Mouse (Mus musculus): ENCODE results near the gene Nadk2. TPM values are rescaled to one million over a fixed set of nuclear protein-coding genes. Genes with fewer than 3 reads are reported as not detected.
A peak's percentile ranks its signal among the peaks of the same experiment; 100 is the strongest.

The Nadk2 gene
- polyA plus RNA-seq, 1 experiment from 2014 or later, result 103 TPM

DNA sequence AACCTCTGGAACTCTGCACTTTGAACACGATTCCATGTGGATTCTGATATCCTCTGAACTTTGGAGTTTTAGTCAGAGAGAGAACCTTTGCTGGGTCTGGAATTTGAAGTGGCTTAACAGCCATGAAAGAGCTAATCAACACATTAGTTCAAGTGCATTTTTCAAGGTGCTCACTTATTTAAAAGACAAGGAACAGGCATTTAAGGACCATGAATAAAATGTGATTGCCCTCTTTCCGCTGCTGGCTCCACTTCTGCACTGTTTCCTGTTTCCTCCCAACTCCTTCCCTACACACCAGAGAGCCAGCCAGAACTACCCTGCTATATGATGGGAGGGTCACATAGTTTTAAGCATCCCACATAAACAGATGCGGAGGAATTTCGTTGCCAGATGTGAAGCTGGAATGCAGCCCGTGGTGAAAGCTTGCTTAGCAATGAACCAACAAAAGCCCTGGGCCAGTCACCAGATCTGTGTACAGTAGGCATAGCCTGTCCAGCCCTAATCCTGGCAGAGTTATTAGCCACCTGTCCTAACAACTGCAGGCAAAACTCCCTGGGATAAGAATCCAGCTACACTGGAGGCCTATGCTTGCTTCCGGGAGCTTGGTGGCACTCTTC is 63.9 kb downstream of the Nadk2 start:
- H3K4me3 ChIP-seq (replicated peaks), result no peak overlapping the region
- peak overlapping the region; percentile 26; the same call in 1 of the 2 replicates for H3K27ac ChIP-seq
- no peak for ATAC-seq (ENCODE audit: low read depth)
- H3K36me3 ChIP-seq, result peaks cover 77% of the 10 kb centered on the region
- peaks cover 48% of the 10 kb centered on the region for H3K4me1 ChIP-seq (replicated peaks)
- no peaks in the 10 kb centered on the region for H3K27me3 ChIP-seq
- no peak overlapping the region for H3K4me2 ChIP-seq
- H3K9me3 ChIP-seq (replicated peaks), result no peaks in the 10 kb centered on the region
- no peak overlapping the region for H3K9ac ChIP-seq
- WGBS (ENCODE audit: insufficient replicate concordance), result 83% methylated on average over 6 of the region's 6 CpGs
- no peak for DNase-seq

DNA sequence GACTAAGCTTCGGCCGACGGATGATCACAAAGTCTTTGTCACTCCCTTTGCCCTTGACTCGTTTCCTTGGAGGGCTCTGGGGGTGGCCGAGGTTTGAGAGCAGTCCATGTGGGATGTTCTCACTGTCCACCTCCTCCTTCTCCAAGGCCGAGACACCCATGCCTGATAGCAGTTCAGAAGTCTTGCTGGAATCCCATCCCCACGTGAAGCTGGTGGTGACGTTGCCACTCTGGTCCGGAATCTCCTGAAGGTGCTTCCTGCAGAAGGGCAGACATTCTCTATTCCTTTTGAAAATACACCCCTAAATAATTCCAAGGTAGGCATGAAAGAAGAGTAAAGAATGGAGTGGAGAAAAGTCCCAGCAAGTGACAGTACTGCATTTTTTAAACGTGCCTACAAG is 68.4 kb downstream of the Nadk2 start:
- WGBS (ENCODE audit: insufficient replicate concordance), result 20% methylated on average over 10 of the region's 10 CpGs
- DNase-seq (no peak), ATAC-seq (ENCODE audit: low read depth) (no peak)
- Histone ChIP-seq H3K9me3 (replicated peaks) (no peaks in the 10 kb centered on the region), H3K27me3 (no peaks in the 10 kb centered on the region), H3K36me3 (peaks cover 43% of the 10 kb centered on the region), H3K4me1 (replicated peaks) (peaks cover 48% of the 10 kb centered on the region), H3K27ac (peak overlapping the region; percentile 61), H3K4me3 (replicated peaks) (peak overlapping the region; percentile 97), H3K4me2 (peak overlapping the region; percentile 86), H3K9ac (peak overlapping the region; percentile 80)

DNA sequence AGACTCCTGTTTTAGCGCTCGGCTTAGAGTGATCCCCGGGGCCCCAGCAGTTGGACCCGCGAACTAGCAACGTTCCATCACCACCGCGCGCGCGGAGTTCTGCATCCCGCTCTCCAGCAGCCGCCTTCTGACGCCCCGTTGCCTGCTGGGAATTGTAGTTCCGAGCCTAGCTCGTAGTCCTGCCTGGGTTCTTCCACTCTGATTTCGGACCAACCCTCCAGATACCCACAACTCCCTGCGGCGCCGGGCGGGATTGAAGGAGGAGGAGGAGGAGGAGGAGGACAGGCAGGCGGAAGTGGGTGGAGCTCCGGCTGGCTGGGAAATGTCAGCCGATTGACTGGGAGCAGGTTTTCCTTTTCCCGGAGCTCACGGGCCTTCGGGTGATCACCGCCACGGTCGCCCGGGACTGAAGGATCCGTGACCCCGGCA is 69.2 kb downstream of the Nadk2 start, which contains the start of gene Lmbrd2:
Gene Lmbrd2 (plus strand): TSS at position 299 of the 429 bp plus-strand sequence.
- DNase-seq (peak; percentile 98), ATAC-seq (ENCODE audit: low read depth) (peak; percentile 98)
- WGBS (ENCODE audit: insufficient replicate concordance), result under 1% methylated on average over 34 of the region's 34 CpGs
- Histone ChIP-seq H3K9ac (peak within 1 kb of the TSS; percentile 93), H3K27ac (peak within 1 kb of the TSS; percentile 80), H3K36me3 (peaks cover 36% of the 10 kb centered on the region), H3K9me3 (replicated peaks) (no peaks in the 10 kb centered on the region), H3K4me2 (peak within 1 kb of the TSS; percentile 86), H3K27me3 (no peaks in the 10 kb centered on the region), H3K4me3 (replicated peaks) (peak within 1 kb of the TSS; percentile 97), H3K4me1 (replicated peaks) (peaks cover 43% of the 10 kb centered on the region)

DNA sequence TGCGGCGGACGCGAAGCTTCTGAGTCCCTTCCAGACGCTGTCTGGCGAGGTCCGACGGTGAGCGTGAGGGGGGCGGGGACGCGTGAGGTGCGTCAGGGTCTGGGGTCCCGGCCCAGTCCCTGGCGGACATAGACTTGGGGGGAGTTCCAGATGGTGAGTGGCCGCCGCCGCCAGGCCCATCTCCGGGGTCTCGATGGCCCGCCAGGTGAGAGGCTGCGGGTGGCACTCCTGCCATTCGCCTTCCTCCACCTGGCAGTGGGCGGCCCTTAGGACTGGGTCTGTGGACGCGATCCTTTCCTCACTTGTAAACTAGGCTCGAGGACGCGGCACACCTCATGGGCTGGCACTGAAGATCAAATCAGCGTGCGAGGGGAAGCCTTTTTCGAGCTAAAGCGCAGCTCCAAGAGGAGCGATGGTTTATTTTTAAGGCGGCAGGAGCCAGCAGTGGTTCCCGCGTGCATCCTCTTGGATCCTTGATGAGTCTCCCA is 69.7 kb downstream of the Nadk2 start:
- DNase-seq, result peak; percentile 51

DNA sequence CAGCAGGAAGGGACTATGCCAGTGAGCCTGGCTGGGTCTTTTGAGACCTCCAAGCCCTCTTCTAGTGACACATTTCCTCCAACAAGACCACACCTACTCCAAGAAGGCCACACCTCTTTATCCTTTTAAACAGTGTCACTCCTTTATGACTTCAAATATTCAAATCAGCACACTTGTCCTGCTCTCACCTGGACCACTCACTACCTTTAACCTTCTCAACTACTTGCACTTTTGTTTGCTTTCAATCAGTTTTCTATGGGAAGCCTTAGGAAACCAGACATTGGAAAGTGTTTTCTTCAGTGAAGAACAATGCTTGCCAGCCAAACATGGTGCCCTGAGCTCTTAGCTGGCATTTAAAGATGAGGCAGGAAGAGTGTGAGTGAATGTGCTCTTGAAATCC is 84.3 kb downstream of the Nadk2 start, which contains the start of gene Skp2:
Gene Skp2 (minus strand): TSS at position 101 of the 400 bp plus-strand sequence.
- Histone ChIP-seq H3K9me3 (replicated peaks) (no peaks in the 10 kb centered on the region), H3K27ac (no peak within 1 kb of the TSS)

More for the DNA sequence above, 69.7 kb downstream of the Nadk2 start:
- Histone ChIP-seq H3K9me3 (replicated peaks) (no peaks in the 10 kb centered on the region), H3K4me2 (peak overlapping the region; percentile 80), H3K27ac (peak overlapping the region; percentile 80), H3K4me1 (replicated peaks) (peaks cover 40% of the 10 kb centered on the region), H3K36me3 (peaks cover 33% of the 10 kb centered on the region), H3K27me3 (no peaks in the 10 kb centered on the region), H3K9ac (peak overlapping the region; percentile 93), H3K4me3 (replicated peaks) (peak overlapping the region; percentile 97)
- peak; percentile 72 for ATAC-seq (ENCODE audit: low read depth)
- WGBS (ENCODE audit: insufficient replicate concordance), result 0% methylated on average over 37 of the region's 37 CpGs

More for the DNA sequence above, 84.3 kb downstream of the Nadk2 start, which contains the start of gene Skp2:
- Histone ChIP-seq H3K4me3 (replicated peaks) (no peak within 1 kb of the TSS), H3K36me3 (peaks cover 30% of the 10 kb centered on the region), H3K9ac (no peak within 1 kb of the TSS), H3K4me2 (no peak within 1 kb of the TSS), H3K27me3 (no peaks in the 10 kb centered on the region), H3K4me1 (replicated peaks) (no peaks in the 10 kb centered on the region)
- ATAC-seq (ENCODE audit: low read depth) (no peak), DNase-seq (no peak)

Other genes with a start within 250 kb of the Nadk2 start
- 0.28 and 0.29 TPM in 2 replicates for gene Ranbp3l, start 103.3 kb upstream of the Nadk2 start, polyA plus RNA-seq (2015; fragmentation: Nextera tagmentation; extraction: Ambion mirVana)
- gene Lmbrd2, start 69.3 kb downstream of the Nadk2 start, polyA plus RNA-seq (2015; fragmentation: Nextera tagmentation; extraction: Ambion mirVana), result 2.0 and 2.2 TPM in 2 replicates
- 26.8 and 34.9 TPM in 2 replicates for gene Skp2, start 84.2 kb downstream of the Nadk2 start, polyA plus RNA-seq (2015; fragmentation: Nextera tagmentation; extraction: Ambion mirVana)
- gene Ugt3a1, start 205.6 kb downstream of the Nadk2 start, polyA plus RNA-seq (2015; fragmentation: Nextera tagmentation; extraction: Ambion mirVana), result 0.48 and 0.65 TPM in 2 replicates

Measured in liver, embryonic 13.5 days (tissue).